Mouse (Mus musculus) ES-E14 (cell line): ENCODE measurements at regions not wholly inside any gene's neighbourhood (a gene's known extent, or its start where the extent isn't known, plus 50 kb on each side); places are given as distances from the start of the nearest gene placed in this dataset.

Experiments
- CHD2 ChIP-seq: IDR thresholded peaks from 2 replicates; pipeline ENCODE4 v1.6.1; 2014; ENCODE audit warnings: mild to moderate bottlenecking, low read depth, low read length, inconsistent platforms
- HCFC1 ChIP-seq: IDR thresholded peaks from 2 replicates; pipeline ENCODE4 v1.6.1; 2012; ENCODE audit warnings: low read length, inconsistent platforms, borderline replicate concordance; ENCODE audit not compliant: insufficient read depth
- MAFK ChIP-seq: IDR thresholded peaks from 2 replicates; pipeline ENCODE4 v1.6.1; 2014; ENCODE audit warnings: mild to moderate bottlenecking, low read depth, low read length, inconsistent platforms; ENCODE audit not compliant: insufficient read depth
- ZC3H11A ChIP-seq: IDR thresholded peaks from 2 replicates; pipeline ENCODE4 v1.6.1; 2012; ENCODE audit warnings: low read depth, mild to moderate bottlenecking, inconsistent platforms, low read length, borderline replicate concordance
- ZNF384 ChIP-seq: IDR thresholded peaks from 2 replicates; pipeline ENCODE4 v1.6.1; 2012; ENCODE audit warnings: low read depth, low read length, inconsistent platforms

DNA sequence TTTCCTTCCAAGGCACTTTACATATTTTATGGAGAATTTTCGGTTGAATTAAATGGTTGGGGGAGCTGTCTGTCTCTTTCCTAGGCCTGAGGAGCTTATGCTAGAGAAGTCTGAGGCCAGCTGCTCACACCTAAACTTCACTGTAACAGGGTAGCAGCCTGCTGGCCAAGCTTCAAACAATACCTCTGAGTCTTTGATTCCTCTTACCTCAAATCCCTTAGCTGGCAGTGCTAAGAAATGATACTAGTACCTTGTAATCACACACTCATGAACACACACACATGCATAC lies 176.6 kb upstream of the Ube2e1 start:
- no peak for TF ChIP-seq ZNF384
- TF ChIP-seq HCFC1: no peak
- no peak for TF ChIP-seq CHD2
- TF ChIP-seq MAFK: no peak
- no peak for TF ChIP-seq ZC3H11A
